Mouse (Mus musculus) cortical plate, adult 2 months (tissue): Measurements from ENCODE around the gene Zbtb45. TPM values are rescaled to one million over a fixed set of nuclear protein-coding genes. Genes with fewer than 3 reads are reported as not detected.

Experiments
- H3K27ac ChIP-seq: fragments of 200-500 bp; 2 replicates; pipeline ENCODE4 v1.5.1; 2012; ENCODE audit warnings: low read length, control low read depth, inconsistent platforms; ENCODE audit not compliant: insufficient read depth
- H3K4me1 ChIP-seq: fragments of 200-500 bp; 2 replicates; pipeline ENCODE4 v1.6.1; 2011; ENCODE audit warnings: low read length; ENCODE audit not compliant: control insufficient read depth, insufficient read depth
- H3K4me3 ChIP-seq: fragments of 200-500 bp; 2 replicates; pipeline ENCODE4 v1.5.1; 2011; ENCODE audit warnings: mild to moderate bottlenecking, low read length, control low read depth; ENCODE audit not compliant: insufficient read depth
- CTCF ChIP-seq: fragments of 200-500 bp; IDR thresholded peaks from 2 replicates; pipeline ENCODE4 v1.5.1; 2011; ENCODE audit warnings: mild to moderate bottlenecking, control low read depth, low read length; ENCODE audit not compliant: insufficient read depth; ENCODE audit errors: extremely low read depth
- POLR2A ChIP-seq: fragments of 200-500 bp; IDR thresholded peaks from 2 replicates; pipeline ENCODE4 v1.6.1; 2011; ENCODE audit warnings: mild to moderate bottlenecking, low read length, control low read depth; ENCODE audit not compliant: insufficient read depth; ENCODE audit errors: extremely low read depth
- polyA plus RNA-seq: library from polyadenylated mRNA; depleted of rRNA; stranded (reverse); fragments of >200 nt; gene quantifications from 2 replicates; pipeline ENCODE4 v1.2.3, GENCODE M21; 2012; rRNA removed

Gene Zbtb45
- polyA plus RNA-seq, 1 experiment, result 32.2 TPM

- TF ChIP-seq POLR2A, result peak; percentile 30; the same call in 1 of the 2 replicates
- no peak for TF ChIP-seq CTCF
- peak overlapping the region; percentile 58 for H3K4me3 ChIP-seq
- 0 out of 2 replicates have a peak overlapping the region, but pooled peaks have one; percentile 1 for H3K27ac ChIP-seq
- 0 out of 2 replicates have a peak, but pooled peaks cover 2% of the 10 kb centered on the region for H3K4me1 ChIP-seq
These were observed 48.2 kb downstream of the Zbtb45 start for GRCm38 (mm10) chr7:12961511-12962141.

DNA sequence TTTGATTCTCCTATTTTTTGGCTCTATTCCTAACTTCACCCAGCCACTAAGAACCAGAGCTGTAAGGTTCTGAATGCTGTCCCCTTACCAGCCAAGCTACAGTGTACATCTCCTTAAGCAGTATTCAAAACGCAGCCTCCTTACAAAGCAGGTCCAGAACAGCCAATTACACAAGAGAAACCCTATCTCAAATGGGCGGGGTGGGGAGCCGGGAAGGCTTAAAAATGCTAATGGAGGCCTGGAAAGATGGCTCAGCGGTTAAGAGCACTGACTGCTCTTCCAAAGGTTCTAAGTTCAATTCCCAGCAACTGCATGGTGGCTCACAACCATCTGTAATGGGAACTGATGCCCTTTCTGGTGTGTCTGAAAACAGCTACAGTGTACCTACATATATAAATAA is 50.1 kb downstream of the Zbtb45 start:
- no peak overlapping the region for H3K4me3 ChIP-seq
- H3K4me1 ChIP-seq, result no peaks in the 10 kb centered on the region
- TF ChIP-seq POLR2A, result no peak
- no peak for TF ChIP-seq CTCF
- no peak overlapping the region for H3K27ac ChIP-seq

GRCm38 (mm10) chr7:12958948-12959347 is 50.9 kb downstream of the Zbtb45 start:
- Histone ChIP-seq H3K4me1 (no peaks in the 10 kb centered on the region), H3K27ac (no peak overlapping the region), H3K4me3 (no peak overlapping the region)
- no peak for TF ChIP-seq CTCF

DNA sequence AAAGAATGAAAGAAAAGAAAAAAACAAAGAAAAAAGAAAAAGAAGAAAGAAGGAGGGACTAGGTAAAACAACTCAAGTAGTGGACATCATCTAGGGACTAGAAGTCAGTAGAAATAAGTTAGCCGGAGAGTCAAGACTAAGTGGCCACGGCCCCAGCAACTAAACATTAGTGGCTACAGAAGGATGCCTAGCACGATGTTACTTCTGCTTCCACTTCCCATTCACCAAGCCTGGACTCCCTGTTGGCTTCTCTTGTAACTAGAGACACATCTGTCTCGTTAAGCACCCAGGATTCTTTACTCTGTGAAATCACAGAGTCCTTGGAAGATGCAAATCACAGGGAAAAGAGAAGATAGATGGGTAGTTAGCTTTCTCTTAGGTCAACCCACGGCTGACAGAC is 52.3 kb downstream of the Zbtb45 start:
- Histone ChIP-seq H3K4me3 (no peak overlapping the region), H3K27ac (no peak overlapping the region), H3K4me1 (no peaks in the 10 kb centered on the region)
- TF ChIP-seq CTCF, result no peak
- TF ChIP-seq POLR2A, result no peak

DNA sequence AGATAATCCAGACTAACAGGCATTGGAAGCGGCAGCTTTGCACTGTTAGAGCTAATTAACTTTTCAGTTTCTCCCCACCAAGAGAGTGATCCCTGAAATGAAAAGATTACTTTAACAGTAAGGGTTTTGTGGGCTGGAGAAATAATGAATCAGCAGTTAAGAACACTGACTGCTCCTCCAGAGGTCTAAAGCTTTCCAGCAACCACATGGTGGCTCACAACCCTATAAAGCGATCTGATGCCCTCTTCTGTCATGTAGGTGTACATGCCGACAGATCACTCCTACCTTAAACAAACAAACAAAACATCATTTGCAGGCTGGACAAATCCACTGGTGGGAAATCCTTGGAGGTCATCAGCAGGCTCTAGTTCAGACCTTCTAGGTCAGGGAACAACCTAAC is 54.9 kb downstream of the Zbtb45 start:
- Histone ChIP-seq H3K4me1 (no peaks in the 10 kb centered on the region), H3K27ac (no peak overlapping the region), H3K4me3 (no peak overlapping the region)
- TF ChIP-seq POLR2A (no peak), CTCF (no peak)

Other genes starting within 250 kb of the Zbtb45 start
- gene Zscan18, start 206.4 kb downstream of the Zbtb45 start, polyA plus RNA-seq, result 16.3 and 17.8 TPM in 2 replicates
- gene Zfp329, start 191.2 kb downstream of the Zbtb45 start, polyA plus RNA-seq, result 15.9 and 19.1 TPM in 2 replicates
- gene Zfp110, start 175.3 kb downstream of the Zbtb45 start, polyA plus RNA-seq, result 7.8 and 8.6 TPM in 2 replicates
- 5.2 and 5.4 TPM in 2 replicates for gene Zfp128, start 128.9 kb downstream of the Zbtb45 start, polyA plus RNA-seq
- 12.7 and 13.1 TPM in 2 replicates for gene Zscan22, start 112.2 kb downstream of the Zbtb45 start, polyA plus RNA-seq
- 782 and 785 TPM in 2 replicates for gene Rps5, start 87.7 kb downstream of the Zbtb45 start, polyA plus RNA-seq
- 0.96 and 1.0 TPM in 2 replicates for gene Rnf225, start 82.6 kb downstream of the Zbtb45 start, polyA plus RNA-seq
- 5.6 and 6.1 TPM in 2 replicates for gene Zfp324, start 44.2 kb downstream of the Zbtb45 start, polyA plus RNA-seq
- 9.7 and 10.1 TPM in 2 replicates for gene Zfp446, start 32.2 kb downstream of the Zbtb45 start, polyA plus RNA-seq
- 0.69 and 0.78 TPM in 2 replicates for gene Slc27a5, start 11.8 kb downstream of the Zbtb45 start, polyA plus RNA-seq
- 225 and 226 TPM in 2 replicates for gene Trim28, start 10.9 kb downstream of the Zbtb45 start, polyA plus RNA-seq
- gene Chmp2a, start 24.8 kb upstream of the Zbtb45 start, polyA plus RNA-seq, result 224 and 229 TPM in 2 replicates
- 400 and 402 TPM in 2 replicates for gene Ube2m, start 28.2 kb upstream of the Zbtb45 start, polyA plus RNA-seq
- 14.3 and 15.2 TPM in 2 replicates for gene Mzf1, start 44.7 kb upstream of the Zbtb45 start, polyA plus RNA-seq
- gene Vmn1r85, start 85.1 kb upstream of the Zbtb45 start, polyA plus RNA-seq, result not detected in 2 replicates
- gene Vmn1r86, start 109.9 kb upstream of the Zbtb45 start, polyA plus RNA-seq, result not detected in 2 replicates
- not detected in 2 replicates for gene Vmn1r87, start 130.1 kb upstream of the Zbtb45 start, polyA plus RNA-seq
- not detected in 2 replicates for gene Vmn1r88, start 149.5 kb upstream of the Zbtb45 start, polyA plus RNA-seq
- not detected in 2 replicates for gene Vmn1r89, start 203.0 kb upstream of the Zbtb45 start, polyA plus RNA-seq